Mouse (Mus musculus) ES-Bruce4 (cell line): ENCODE measurements at regions not wholly inside any gene's neighbourhood (a gene's known extent, or its start where the extent isn't known, plus 50 kb on each side); places are given as distances from the start of the nearest gene placed in this dataset.
A peak's percentile ranks its signal among the peaks of the same experiment; 100 is the strongest.

Source experiments
- H3K27ac ChIP-seq: 2 replicates; pipeline ENCODE4 v1.5.1; 2012; ENCODE audit warnings: low read length, inconsistent platforms; ENCODE audit not compliant: insufficient read depth
- H3K27me3 ChIP-seq: 2 replicates; pipeline ENCODE4 v1.6.1; 2012; ENCODE audit warnings: mild to moderate bottlenecking, low read length, inconsistent platforms; ENCODE audit not compliant: control insufficient read depth, poor library complexity, insufficient read depth, severe bottlenecking
- H3K36me3 ChIP-seq: 2 replicates; pipeline ENCODE4 v1.6.1; 2012; ENCODE audit warnings: inconsistent platforms, mild to moderate bottlenecking, low read length, moderate library complexity; ENCODE audit not compliant: control insufficient read depth, poor library complexity, insufficient read depth, severe bottlenecking
- H3K4me1 ChIP-seq: one replicate; pipeline ENCODE4 v1.8.1; 2011; ENCODE audit warnings: low read length; ENCODE audit not compliant: control insufficient read depth, insufficient read depth
- H3K4me3 ChIP-seq: 2 replicates; pipeline ENCODE4 v1.5.1; 2011; ENCODE audit warnings: low read depth, mild to moderate bottlenecking, low read length
- H3K9ac ChIP-seq: 2 replicates; pipeline ENCODE4 v1.6.1; 2012; ENCODE audit warnings: low read depth, mild to moderate bottlenecking, inconsistent platforms; ENCODE audit not compliant: poor library complexity, severe bottlenecking
- H3K9me3 ChIP-seq: replicated peaks from 2 replicates; pipeline ENCODE4 v1.6.1; 2012; ENCODE audit warnings: mild to moderate bottlenecking, low read length, inconsistent platforms; ENCODE audit not compliant: control insufficient read depth, poor library complexity, insufficient read depth, severe bottlenecking
- CTCF ChIP-seq: IDR thresholded peaks from one replicate; pipeline ENCODE4 v1.8.1; 2011; ENCODE audit warnings: low read depth, low read length
- EP300 ChIP-seq: IDR thresholded peaks from 2 replicates; pipeline ENCODE4 v1.6.1; 2011; ENCODE audit warnings: low read depth, low read length; ENCODE audit not compliant: insufficient read depth
- POLR2A ChIP-seq: IDR thresholded peaks from one replicate; pipeline ENCODE4 v1.8.1; 2011; ENCODE audit warnings: low read length; ENCODE audit not compliant: insufficient read depth

DNA sequence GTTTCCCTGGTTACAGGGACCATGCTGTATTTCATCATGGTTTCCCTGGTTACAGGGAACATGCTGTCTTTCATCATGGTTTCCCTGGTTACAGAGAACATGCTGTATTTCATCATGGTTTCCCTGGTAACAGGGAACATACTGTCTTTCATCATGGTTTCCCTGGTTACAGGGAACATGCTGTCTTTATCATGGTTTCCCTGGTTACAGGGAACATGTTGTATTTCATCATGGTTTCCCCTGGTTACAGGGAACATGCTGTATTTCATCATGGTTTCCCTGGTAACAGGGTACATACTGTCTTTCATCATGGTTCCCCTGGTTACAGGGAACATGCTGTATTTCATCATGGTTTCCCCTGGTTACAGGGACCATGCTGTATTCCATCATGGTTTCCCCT, 1579.5 kb downstream of the 4930444P10Rik start:
- no peak overlapping the region for H3K4me3 ChIP-seq
- no peak for TF ChIP-seq CTCF
- no peak for TF ChIP-seq POLR2A
- TF ChIP-seq EP300, result no peak
- no peaks in the 10 kb centered on the region for H3K36me3 ChIP-seq
- no peaks in the 10 kb centered on the region for H3K4me1 ChIP-seq
- no peaks in the 10 kb centered on the region for H3K9me3 ChIP-seq
- no peaks in the 10 kb centered on the region for H3K27me3 ChIP-seq
- H3K9ac ChIP-seq, result no peak overlapping the region
- H3K27ac ChIP-seq, result no peak overlapping the region

DNA sequence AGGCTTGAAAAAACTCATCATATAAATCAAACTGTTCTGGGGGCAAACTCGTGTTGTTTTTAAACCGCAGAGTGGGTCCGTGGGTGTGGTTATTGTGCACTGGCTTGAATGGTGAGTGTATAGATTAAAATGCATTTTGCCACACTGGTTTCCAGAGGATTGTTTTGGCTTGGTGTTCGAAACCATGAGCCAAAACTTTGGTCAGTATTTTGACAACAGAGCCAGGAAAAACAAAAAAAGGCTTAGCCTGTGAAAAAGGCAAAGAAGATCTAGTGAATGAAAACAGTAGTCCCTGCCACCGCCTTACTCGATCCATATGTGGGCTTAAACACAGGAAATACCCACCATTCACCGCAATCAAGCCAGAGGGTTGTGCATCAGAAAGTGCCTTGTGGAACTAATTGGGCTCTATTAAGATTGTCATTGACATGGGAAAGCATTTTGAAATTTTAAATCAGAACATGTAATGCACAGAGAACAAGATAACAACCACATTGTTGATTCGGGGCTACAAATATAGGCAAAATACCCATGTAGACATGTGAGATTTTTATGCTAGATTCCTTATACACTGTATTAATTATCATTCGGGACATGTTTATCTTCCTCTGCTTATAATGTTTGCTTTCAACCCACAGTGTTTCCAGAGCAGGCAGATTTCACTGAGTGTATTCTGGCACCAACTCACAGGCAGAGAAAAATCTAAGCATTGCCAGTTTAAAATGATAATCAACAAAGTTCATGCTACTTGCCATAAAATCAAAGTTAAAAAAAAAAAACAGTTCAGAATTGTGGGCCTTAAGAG, 1580.4 kb downstream of the 4930444P10Rik start:
- no peak overlapping the region for H3K27ac ChIP-seq
- H3K9me3 ChIP-seq, result no peaks in the 10 kb centered on the region
- no peak overlapping the region for H3K9ac ChIP-seq
- no peak overlapping the region for H3K4me3 ChIP-seq
- TF ChIP-seq CTCF, result no peak
- TF ChIP-seq EP300, result no peak
- TF ChIP-seq POLR2A, result no peak
- H3K36me3 ChIP-seq, result no peaks in the 10 kb centered on the region
- H3K27me3 ChIP-seq, result no peaks in the 10 kb centered on the region
- no peaks in the 10 kb centered on the region for H3K4me1 ChIP-seq

DNA sequence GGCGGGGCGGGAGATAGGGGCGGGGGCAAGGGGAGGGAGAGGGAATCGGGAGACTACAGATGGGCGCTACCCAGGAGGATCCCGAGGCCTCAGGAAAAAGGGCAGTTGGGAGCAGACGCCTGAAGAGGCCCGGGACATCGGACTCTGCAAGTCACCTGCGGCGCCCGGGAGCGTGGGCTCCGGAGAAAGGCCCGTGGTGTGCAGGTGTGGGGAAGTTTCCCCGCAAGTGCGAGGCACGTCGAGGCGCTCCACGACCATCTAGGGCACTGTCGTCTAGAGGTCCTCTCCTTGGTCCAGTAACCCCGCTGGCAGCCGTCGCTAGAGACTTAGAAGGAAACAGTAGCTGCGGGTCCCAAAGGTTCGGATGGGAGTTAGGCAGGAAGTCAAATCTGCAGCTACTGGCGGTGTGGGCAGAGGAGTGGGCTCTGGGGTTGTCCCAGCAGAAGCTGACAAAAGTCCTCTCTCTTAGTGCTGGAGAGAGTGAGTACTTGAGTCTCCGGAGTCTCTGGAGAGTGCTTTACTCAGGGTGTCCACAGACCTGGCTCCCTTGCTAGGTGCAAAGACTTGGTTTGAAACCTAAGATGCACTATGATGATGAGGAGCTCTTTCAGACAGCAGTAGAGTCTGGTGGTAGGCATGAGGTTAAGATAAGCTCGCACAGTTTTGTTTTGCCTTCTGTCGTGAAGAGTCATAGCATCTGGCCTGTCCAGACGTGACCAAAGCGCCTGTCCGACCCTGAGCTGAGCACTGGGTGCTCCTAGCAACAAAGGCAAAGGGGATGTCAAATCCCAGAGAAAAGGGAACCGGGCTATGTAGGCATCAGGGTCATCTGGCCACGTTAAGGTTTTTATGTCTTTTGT, 1586.1 kb downstream of the 4930444P10Rik start:
- H3K4me3 ChIP-seq, result peak overlapping the region; percentile 68
- peaks cover 2% of the 10 kb centered on the region for H3K4me1 ChIP-seq
- H3K9ac ChIP-seq, result peak overlapping the region; percentile 55
- H3K36me3 ChIP-seq, result no peaks in the 10 kb centered on the region
- H3K27me3 ChIP-seq, result peaks cover 7% of the 10 kb centered on the region
- H3K9me3 ChIP-seq, result no peaks in the 10 kb centered on the region
- no peak overlapping the region for H3K27ac ChIP-seq
- no peak for TF ChIP-seq POLR2A
- TF ChIP-seq CTCF, result no peak
- TF ChIP-seq EP300, result no peak

DNA sequence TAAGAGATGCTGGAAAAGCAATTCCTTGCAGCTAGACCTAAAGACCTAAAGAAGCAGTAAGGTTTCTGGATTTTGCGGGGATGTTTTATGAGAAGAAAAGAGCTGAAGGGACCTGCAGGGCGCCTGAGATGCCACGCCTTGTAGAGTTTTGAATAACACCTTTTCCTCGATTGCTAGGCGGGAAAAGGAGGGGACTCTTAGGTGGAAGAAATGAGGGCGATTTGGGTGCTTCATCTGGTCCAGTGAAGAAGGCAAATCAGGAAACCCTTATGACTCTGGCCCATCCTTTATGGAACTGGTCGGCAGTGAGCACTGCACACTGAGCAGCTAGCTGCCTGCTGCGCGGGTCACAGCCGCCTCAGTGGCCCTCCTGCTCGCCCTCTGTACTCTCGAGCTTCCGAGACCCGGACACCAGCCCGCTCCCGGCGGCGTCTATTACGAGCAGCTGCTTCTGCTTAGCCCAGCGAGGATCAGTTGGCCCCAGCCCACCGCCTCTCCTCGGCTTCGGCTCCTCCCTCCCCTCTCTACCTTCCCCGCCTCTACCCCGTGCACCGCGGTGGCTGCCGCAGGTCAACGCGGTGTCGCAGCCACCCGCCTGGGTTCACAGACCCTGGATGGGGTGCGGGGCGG, 1586.8 kb downstream of the 4930444P10Rik start:
- no peak overlapping the region for H3K27ac ChIP-seq
- H3K4me3 ChIP-seq, result peak overlapping the region; percentile 47
- H3K9ac ChIP-seq, result peak overlapping the region; percentile 55
- H3K9me3 ChIP-seq, result no peaks in the 10 kb centered on the region
- H3K4me1 ChIP-seq, result peaks cover 2% of the 10 kb centered on the region
- TF ChIP-seq POLR2A (no peak), EP300 (no peak), CTCF (no peak)
- H3K36me3 ChIP-seq, result no peaks in the 10 kb centered on the region
- peaks cover 7% of the 10 kb centered on the region for H3K27me3 ChIP-seq

DNA sequence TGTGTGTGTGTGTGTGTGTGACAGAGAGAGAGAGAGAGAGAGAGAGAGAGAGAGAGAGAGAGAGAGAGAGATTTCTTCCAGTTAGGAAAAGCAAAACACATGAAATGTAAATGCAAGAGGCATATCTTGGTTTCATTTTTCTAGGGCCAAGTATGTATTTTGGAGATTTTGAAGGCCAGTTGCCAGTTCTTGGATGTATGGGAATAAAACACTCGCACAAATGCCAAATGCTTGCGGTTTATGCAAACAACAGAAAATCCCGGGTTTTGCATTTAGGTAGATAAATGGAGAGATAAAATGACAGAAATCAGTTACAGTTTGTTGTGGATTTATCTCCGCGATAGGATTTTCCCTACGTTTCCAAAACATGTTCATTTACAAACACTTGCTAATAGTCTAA, 1587.4 kb downstream of the 4930444P10Rik start:
- TF ChIP-seq CTCF (no peak), EP300 (no peak), POLR2A (no peak)
- Histone ChIP-seq H3K4me1 (peaks cover 2% of the 10 kb centered on the region), H3K27me3 (peaks cover 7% of the 10 kb centered on the region), H3K27ac (no peak overlapping the region), H3K9ac (no peak overlapping the region), H3K9me3 (no peaks in the 10 kb centered on the region), H3K36me3 (no peaks in the 10 kb centered on the region), H3K4me3 (no peak overlapping the region)
